Mouse (Mus musculus): ENCODE results near the gene Sec61a1.

The Sec61a1 gene

GRCm38 (mm10) chr6:88516667-88517066 is 2.0 kb downstream of the Sec61a1 start:
- no peak for DNase-seq (ENCODE audit: low spot score in 2 of 2)

GRCm38 (mm10) chr6:88515971-88516370 is 2.7 kb downstream of the Sec61a1 start:
- DNase-seq (ENCODE audit: low spot score in 2 of 2) = no peak

GRCm38 (mm10) chr6:88514546-88514945 is 4.2 kb downstream of the Sec61a1 start:
- DNase-seq (ENCODE audit: low spot score in 2 of 2) = no peak

GRCm38 (mm10) chr6:88513984-88514383 is 4.7 kb downstream of the Sec61a1 start:
- DNase-seq (ENCODE audit: low spot score in 2 of 2) = no peak

GRCm38 (mm10) chr6:88503044-88503443 is 15.7 kb downstream of the Sec61a1 start:
- DNase-seq (ENCODE audit: low spot score in 2 of 2) = no peak

GRCm38 (mm10) chr6:88502030-88502970 is 16.4 kb downstream of the Sec61a1 start:
- no peak for DNase-seq (ENCODE audit: low spot score in 2 of 2)

GRCm38 (mm10) chr6:88500405-88500767 is 18.3 kb downstream of the Sec61a1 start:
- DNase-seq (ENCODE audit: low spot score in 2 of 2) = no peak

GRCm38 (mm10) chr6:88499481-88500404 is 19.0 kb downstream of the Sec61a1 start:
- DNase-seq (ENCODE audit: low spot score in 2 of 2) = peak in 1 of 2 experiments; percentile 49

- DNase-seq (ENCODE audit: low spot score in 2 of 2) = no peak
These were observed 25.0 kb downstream of the Sec61a1 start for GRCm38 (mm10) chr6:88493712-88494111.

- DNase-seq (ENCODE audit: low spot score in 2 of 2) = no peak
These were observed 27.9 kb downstream of the Sec61a1 start for GRCm38 (mm10) chr6:88490629-88491354.

GRCm38 (mm10) chr6:88489834-88490233 is 28.9 kb downstream of the Sec61a1 start:
- no peak for DNase-seq (ENCODE audit: low spot score in 2 of 2)

GRCm38 (mm10) chr6:88489026-88489425 is 29.7 kb downstream of the Sec61a1 start:
- DNase-seq (ENCODE audit: low spot score in 2 of 2) = no peak

- peak; percentile 50 to 71 for DNase-seq (ENCODE audit: low spot score in 2 of 2)
These were observed 31.8 kb downstream of the Sec61a1 start for GRCm38 (mm10) chr6:88486893-88487292.

- no peak for DNase-seq (ENCODE audit: low spot score in 2 of 2)
These were observed 33.3 kb downstream of the Sec61a1 start for GRCm38 (mm10) chr6:88485378-88485777.

GRCm38 (mm10) chr6:88483913-88484312 is 34.8 kb downstream of the Sec61a1 start:
- no peak for DNase-seq (ENCODE audit: low spot score in 2 of 2)

GRCm38 (mm10) chr6:88483111-88483510 is 35.6 kb downstream of the Sec61a1 start:
- DNase-seq (ENCODE audit: low spot score in 2 of 2) = no peak

- no peak for DNase-seq (ENCODE audit: low spot score in 2 of 2)
These were observed 38.3 kb downstream of the Sec61a1 start for GRCm38 (mm10) chr6:88480421-88480820.

GRCm38 (mm10) chr6:88469878-88470277 is 48.8 kb downstream of the Sec61a1 start:
- DNase-seq (ENCODE audit: low spot score in 2 of 2) = no peak

GRCm38 (mm10) chr6:88465181-88465920 is 53.4 kb downstream of the Sec61a1 start, which contains the start of gene Ruvbl1:
Gene Ruvbl1, plus strand, starts transcription at chr6:88465409.
- peak; percentile 86 to 92 for DNase-seq (ENCODE audit: low spot score in 2 of 2)

- DNase-seq (ENCODE audit: low spot score in 2 of 2) = no peak
These were observed 64.2 kb downstream of the Sec61a1 start for GRCm38 (mm10) chr6:88454545-88454944.

Measured in right cerebral cortex, postnatal 36 days (tissue).